Mouse (Mus musculus) heart, embryonic 10.5 days (tissue): ENCODE measurements around the gene Fibp. TPM values are rescaled to one million over a fixed set of nuclear protein-coding genes. Genes with fewer than 3 reads are reported as not detected.

ENCODE experiments used
- DNase-seq: peaks from one replicate; pipeline ENCODE4 v3.0.0-alpha.2; 2017; ENCODE audit warnings: low spot score
- H3K27ac ChIP-seq: fragments of 300-500 bp; sonication (generic); 2 replicates; pipeline ENCODE4 v1.5.1; 2016; ENCODE audit warnings: mild to moderate bottlenecking
- H3K27me3 ChIP-seq: fragments of 300-500 bp; sonication (generic); 2 replicates; pipeline ENCODE4 v1.6.1; 2016; ENCODE audit warnings: mild to moderate bottlenecking; ENCODE audit not compliant: poor library complexity, insufficient read depth, severe bottlenecking
- H3K36me3 ChIP-seq: fragments of 300-500 bp; sonication (generic); 2 replicates; pipeline ENCODE4 v1.6.1; 2016; ENCODE audit warnings: mild to moderate bottlenecking, moderate library complexity
- H3K4me1 ChIP-seq: fragments of 300-500 bp; sonication (generic); 2 replicates; pipeline ENCODE4 v1.6.1; 2016; ENCODE audit warnings: mild to moderate bottlenecking
- H3K4me3 ChIP-seq: fragments of 300-500 bp; sonication (generic); 2 replicates; pipeline ENCODE4 v1.5.1; 2016; ENCODE audit warnings: mild to moderate bottlenecking, moderate library complexity
- H3K9me3 ChIP-seq: fragments of 300-500 bp; sonication (generic); 2 replicates; pipeline ENCODE4 v1.6.1; 2016; ENCODE audit warnings: mild to moderate bottlenecking, moderate library complexity
- WGBS: fragments of 180-500 bp; shearing (Covaris S2); methylation state at CpG from one replicate; pipeline ENCODE4 v1.1.7; 2016; 5-methylcytosine and 5-hydroxymethylcytosine counted together
- polyA plus RNA-seq: library from polyadenylated mRNA; unstranded; fragments of >200 nt; fragmentation: Nextera tagmentation; extraction: Ambion mirVana; gene quantifications from 2 replicates; pipeline ENCODE4 v1.2.1, GENCODE M21; 2016

Gene Fibp
- polyA plus RNA-seq, result 79.5 and 87.9 TPM in 2 replicates

DNA sequence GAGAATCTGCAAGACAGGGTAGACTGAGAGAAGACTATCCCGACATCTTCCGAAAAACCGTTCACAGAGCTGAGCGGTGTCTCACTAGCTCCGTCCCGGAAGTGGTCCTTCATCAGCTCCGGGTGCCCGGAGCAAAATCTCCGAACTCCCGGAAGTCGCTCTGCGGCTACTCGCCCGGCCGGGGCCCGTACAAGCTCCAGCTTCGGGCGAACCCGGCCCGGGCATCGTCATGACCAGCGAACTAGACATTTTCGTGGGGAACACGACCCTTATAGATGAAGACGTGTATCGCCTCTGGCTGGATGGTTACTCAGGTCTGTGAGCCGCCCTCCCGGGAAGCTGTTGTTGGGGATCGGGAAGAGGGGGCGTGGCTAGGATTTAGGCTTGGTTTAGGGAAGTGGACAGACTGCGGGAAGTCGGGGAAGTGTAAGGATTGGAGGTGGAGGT lies at the start of gene Fibp:
TSS of gene Fibp (plus strand) at position 151 of the 447 bp plus-strand sequence.
- WGBS, result under 1% methylated on average over 32 of the region's 32 CpGs
- no peaks in the 10 kb centered on the region for H3K9me3 ChIP-seq
- H3K27me3 ChIP-seq, result 0 out of 2 replicates have a peak, but pooled peaks cover 7% of the 10 kb centered on the region
- DNase-seq, result peak; percentile 95
- peak within 1 kb of the TSS; percentile 84 for H3K4me3 ChIP-seq
- peaks cover 45% of the 10 kb centered on the region for H3K4me1 ChIP-seq
- H3K27ac ChIP-seq, result peak within 1 kb of the TSS; percentile 89
- H3K36me3 ChIP-seq, result peaks cover 32% of the 10 kb centered on the region

DNA sequence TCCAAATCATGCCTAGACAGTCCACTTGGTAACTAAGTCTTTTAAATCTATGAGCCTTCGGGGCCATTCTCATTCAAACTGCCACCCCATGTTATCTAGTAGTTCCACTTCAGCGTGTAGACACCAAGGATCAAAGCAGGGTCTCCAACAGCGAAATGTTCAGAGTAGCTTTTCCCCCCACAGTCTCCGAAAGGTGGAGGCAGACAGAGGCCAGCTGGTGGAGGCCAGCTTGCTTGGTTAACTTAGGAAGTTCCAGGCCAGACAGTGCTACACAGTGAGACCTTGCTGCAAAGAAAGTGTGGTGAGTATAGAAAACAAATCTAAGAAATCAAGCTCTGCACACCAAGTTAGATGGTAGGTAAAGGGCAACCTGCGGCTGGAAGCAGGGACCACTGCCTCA lies 49.8 kb upstream of the Fibp start:
- H3K27ac ChIP-seq, result no peak overlapping the region
- no peaks in the 10 kb centered on the region for H3K27me3 ChIP-seq
- no peak for DNase-seq
- H3K4me3 ChIP-seq, result no peak overlapping the region
- 77% methylated on average over 5 of the region's 5 CpGs for WGBS
- H3K9me3 ChIP-seq, result no peaks in the 10 kb centered on the region
- H3K36me3 ChIP-seq, result 0 out of 2 replicates have a peak, but pooled peaks cover 4% of the 10 kb centered on the region
- H3K4me1 ChIP-seq, result peaks cover 35% of the 10 kb centered on the region

DNA sequence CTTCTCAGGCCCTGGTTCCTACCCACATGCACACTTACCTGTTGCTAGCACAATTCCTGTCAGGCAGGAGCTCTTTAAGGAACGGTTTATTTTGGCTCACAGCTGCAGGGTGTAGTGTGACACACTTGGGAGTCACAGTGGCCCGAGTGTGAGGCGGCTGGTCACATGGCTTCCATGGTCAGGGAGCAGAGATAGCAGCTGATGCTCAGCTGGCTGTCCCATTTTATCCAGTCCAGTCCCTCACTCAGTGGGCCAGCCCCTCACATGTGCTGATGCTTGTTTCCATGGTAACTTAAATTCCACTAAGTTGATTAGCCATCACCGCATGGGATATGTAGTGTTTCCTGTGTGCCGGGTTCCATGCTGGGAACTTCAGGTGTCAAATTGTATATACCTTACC lies 48.5 kb upstream of the Fibp start:
- 73% methylated on average over 5 of the region's 5 CpGs for WGBS

DNA sequence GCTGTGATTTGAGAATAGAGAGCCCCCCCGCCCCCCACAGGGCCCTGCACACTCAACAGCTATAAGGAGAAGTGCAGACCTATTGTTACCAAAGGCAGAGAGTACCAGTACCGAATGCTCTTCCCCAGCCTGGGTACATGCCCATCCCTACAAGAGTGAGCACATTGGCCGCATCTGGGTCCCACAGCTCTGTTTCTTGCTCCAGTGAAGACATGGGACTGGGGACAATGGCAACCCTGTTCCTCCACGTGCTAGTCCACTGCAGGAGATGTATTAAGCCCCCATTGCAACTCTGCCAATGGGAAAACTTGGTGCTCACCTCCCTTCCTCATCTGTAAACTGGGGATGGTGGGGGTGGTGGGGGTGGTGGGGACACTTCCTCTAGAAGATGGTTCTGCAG lies 46.6 kb upstream of the Fibp start:
- no peaks in the 10 kb centered on the region for H3K9me3 ChIP-seq
- peaks cover 11% of the 10 kb centered on the region; the same call in 1 of the 2 replicates for H3K36me3 ChIP-seq
- no peak overlapping the region for H3K27ac ChIP-seq
- no peak overlapping the region for H3K4me3 ChIP-seq
- WGBS, result 73% methylated on average over 4 of the region's 4 CpGs
- peaks cover 11% of the 10 kb centered on the region; the same call in 1 of the 2 replicates for H3K4me1 ChIP-seq
- H3K27me3 ChIP-seq, result no peaks in the 10 kb centered on the region
- DNase-seq, result no peak

More for the DNA sequence above, 48.5 kb upstream of the Fibp start:
- DNase-seq, result no peak
- no peaks in the 10 kb centered on the region for H3K27me3 ChIP-seq
- no peak overlapping the region for H3K27ac ChIP-seq
- H3K36me3 ChIP-seq, result 0 out of 2 replicates have a peak, but pooled peaks cover 4% of the 10 kb centered on the region
- H3K9me3 ChIP-seq, result no peaks in the 10 kb centered on the region
- H3K4me1 ChIP-seq, result peaks cover 30% of the 10 kb centered on the region
- no peak overlapping the region for H3K4me3 ChIP-seq

DNA sequence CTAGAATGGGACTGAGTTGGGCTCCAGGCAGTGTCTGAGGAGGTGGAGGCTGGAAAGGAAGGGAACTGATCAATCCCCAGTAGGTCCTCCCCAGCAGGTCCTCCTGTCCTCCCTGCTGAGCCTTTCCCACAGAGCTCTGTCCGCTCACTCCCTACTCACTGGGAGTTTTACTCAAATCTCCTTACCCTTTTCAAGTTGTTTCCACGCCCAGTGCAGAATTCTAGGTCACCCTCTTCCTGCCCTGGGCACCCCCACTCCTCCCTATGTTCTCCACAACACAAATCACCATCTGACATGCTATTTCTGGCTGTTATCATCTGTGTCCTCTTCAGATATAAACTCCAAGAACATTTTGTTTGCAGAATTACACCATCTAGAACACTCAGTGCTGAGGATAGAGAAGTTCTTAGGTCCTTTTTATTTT lies 45.9 kb upstream of the Fibp start:
- H3K9me3 ChIP-seq, result no peaks in the 10 kb centered on the region
- H3K4me3 ChIP-seq, result no peak overlapping the region
- H3K36me3 ChIP-seq, result peaks cover 9% of the 10 kb centered on the region; the same call in 1 of the 2 replicates
- H3K4me1 ChIP-seq, result peaks cover 11% of the 10 kb centered on the region; the same call in 1 of the 2 replicates
- H3K27me3 ChIP-seq, result no peaks in the 10 kb centered on the region
- WGBS, result 60% methylated on average over 2 of the region's 2 CpGs
- no peak for DNase-seq
- H3K27ac ChIP-seq, result no peak overlapping the region

DNA sequence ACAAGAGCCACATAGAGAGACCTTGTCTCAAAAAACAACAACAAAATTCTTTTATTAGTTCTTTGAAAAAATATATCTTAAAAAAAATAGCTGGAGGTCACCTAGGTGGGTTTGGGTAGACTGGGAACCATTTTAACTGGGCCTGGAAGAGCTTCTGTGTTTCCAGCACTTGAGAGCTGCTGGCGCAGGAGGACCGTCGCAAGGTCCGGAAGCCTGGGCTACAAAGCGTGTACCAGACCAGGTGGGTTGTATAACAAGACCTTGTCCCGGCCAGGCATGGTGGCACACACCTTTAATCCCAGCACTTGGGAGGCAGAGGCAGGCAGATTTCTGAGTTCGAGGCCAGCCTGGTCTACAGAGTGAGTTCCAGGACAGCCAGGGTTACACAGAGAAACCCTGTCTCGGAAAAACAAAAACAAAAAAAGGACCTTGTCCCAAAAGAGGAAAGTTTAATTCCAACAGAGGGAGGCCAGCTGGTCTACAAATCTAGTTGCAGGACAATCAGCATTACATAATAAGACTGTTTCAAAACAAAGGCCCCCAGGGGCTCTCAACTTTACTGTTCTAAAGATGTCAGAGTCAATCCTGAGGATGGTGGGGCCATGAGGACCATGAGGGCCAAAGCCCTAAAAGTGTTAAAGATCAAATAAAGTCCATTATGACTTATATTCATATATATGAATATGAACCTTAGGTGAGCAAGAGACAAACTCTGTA lies 41.5 kb upstream of the Fibp start:
- Histone ChIP-seq H3K27me3 (no peaks in the 10 kb centered on the region), H3K27ac (no peak overlapping the region), H3K9me3 (no peaks in the 10 kb centered on the region), H3K4me1 (peaks cover 15% of the 10 kb centered on the region), H3K36me3 (peaks cover 40% of the 10 kb centered on the region), H3K4me3 (no peak overlapping the region)
- DNase-seq, result no peak
- 88% methylated on average over 8 of the region's 8 CpGs for WGBS

GRCm38 (mm10) chr19:5419630-5420029 lies 40.8 kb upstream of the Fibp start:
- no peak for DNase-seq
- peaks cover 14% of the 10 kb centered on the region for H3K4me1 ChIP-seq
- peaks cover 40% of the 10 kb centered on the region for H3K36me3 ChIP-seq
- WGBS, result 81% methylated on average over 9 of the region's 9 CpGs
- H3K4me3 ChIP-seq, result no peak overlapping the region
- no peak overlapping the region for H3K27ac ChIP-seq
- H3K9me3 ChIP-seq, result no peaks in the 10 kb centered on the region
- no peaks in the 10 kb centered on the region for H3K27me3 ChIP-seq

DNA sequence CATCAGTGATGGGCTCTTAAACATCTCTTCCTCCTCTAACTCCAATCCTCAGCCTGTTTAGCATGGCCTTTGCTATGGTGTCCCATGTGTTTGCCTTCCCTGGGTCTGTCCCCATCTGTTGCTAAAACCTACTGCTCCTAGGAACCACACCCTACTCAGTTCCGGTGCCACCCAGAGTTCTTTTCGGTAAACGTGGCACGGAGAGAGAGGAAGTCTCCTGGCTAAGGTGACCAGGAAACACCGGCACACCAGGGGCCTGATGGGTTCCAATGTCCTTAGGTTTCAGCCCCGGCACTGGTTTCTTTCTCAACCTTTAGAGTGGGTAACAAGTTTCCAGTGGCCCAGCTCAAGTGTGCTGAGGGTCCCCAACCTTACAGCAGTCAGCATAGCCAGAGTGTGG lies 39.8 kb upstream of the Fibp start:
- 91% methylated on average over 6 of the region's 6 CpGs for WGBS
- H3K9me3 ChIP-seq, result no peaks in the 10 kb centered on the region
- H3K4me1 ChIP-seq, result peaks cover 14% of the 10 kb centered on the region
- no peak for DNase-seq
- no peak overlapping the region for H3K27ac ChIP-seq
- H3K4me3 ChIP-seq, result no peak overlapping the region
- H3K27me3 ChIP-seq, result no peaks in the 10 kb centered on the region
- H3K36me3 ChIP-seq, result peaks cover 40% of the 10 kb centered on the region

DNA sequence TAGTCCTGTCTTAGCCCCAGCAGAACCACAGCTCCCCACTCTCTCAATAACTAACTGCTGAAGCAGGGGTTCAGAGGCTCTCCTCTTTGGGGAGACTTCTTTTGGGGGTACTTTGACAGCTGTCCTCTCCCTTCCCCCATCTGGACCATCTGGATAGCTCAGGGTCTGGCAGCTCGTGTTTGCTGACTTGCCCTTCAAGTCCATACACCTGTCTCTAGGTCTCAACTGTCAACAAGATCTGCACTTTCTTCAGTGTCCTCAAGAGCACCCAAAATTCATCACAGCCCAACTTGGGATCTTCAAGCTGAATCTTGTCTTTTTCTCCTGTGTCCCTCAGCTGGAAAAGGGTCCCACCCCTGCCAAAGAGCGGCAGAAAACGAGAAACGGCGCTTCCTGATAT lies 38.6 kb upstream of the Fibp start:
- WGBS, result 94% methylated on average over 5 of the region's 5 CpGs
- peaks cover 49% of the 10 kb centered on the region for H3K36me3 ChIP-seq
- DNase-seq, result no peak

GRCm38 (mm10) chr19:5422267-5422666 lies 38.1 kb upstream of the Fibp start:
- no peak overlapping the region for H3K4me3 ChIP-seq
- no peaks in the 10 kb centered on the region for H3K27me3 ChIP-seq
- H3K9me3 ChIP-seq, result no peaks in the 10 kb centered on the region
- no peak overlapping the region for H3K27ac ChIP-seq
- peaks cover 30% of the 10 kb centered on the region for H3K4me1 ChIP-seq
- 81% methylated on average over 10 of the region's 10 CpGs for WGBS
- DNase-seq, result no peak
- peaks cover 54% of the 10 kb centered on the region for H3K36me3 ChIP-seq

More for the DNA sequence above, 38.6 kb upstream of the Fibp start:
- Histone ChIP-seq H3K4me3 (no peak overlapping the region), H3K4me1 (peaks cover 26% of the 10 kb centered on the region), H3K27me3 (no peaks in the 10 kb centered on the region), H3K27ac (no peak overlapping the region), H3K9me3 (no peaks in the 10 kb centered on the region)

GRCm38 (mm10) chr19:5422895-5423443 lies 37.4 kb upstream of the Fibp start:
- H3K36me3 ChIP-seq, result peaks cover 55% of the 10 kb centered on the region
- WGBS, result 89% methylated on average over 9 of the region's 9 CpGs
- H3K27me3 ChIP-seq, result no peaks in the 10 kb centered on the region
- peaks cover 30% of the 10 kb centered on the region for H3K4me1 ChIP-seq
- H3K4me3 ChIP-seq, result peak overlapping the region; percentile 84
- H3K27ac ChIP-seq, result no peak overlapping the region
- DNase-seq, result no peak
- no peaks in the 10 kb centered on the region for H3K9me3 ChIP-seq

- Histone ChIP-seq H3K27me3 (no peaks in the 10 kb centered on the region), H3K27ac (peak overlapping the region; percentile 95; the same call in 1 of the 2 replicates), H3K9me3 (no peaks in the 10 kb centered on the region), H3K4me1 (peaks cover 30% of the 10 kb centered on the region), H3K36me3 (peaks cover 49% of the 10 kb centered on the region), H3K4me3 (peak overlapping the region; percentile 84)
- 65% methylated on average over 12 of the region's 12 CpGs for WGBS
- DNase-seq, result no peak
These were observed 36.9 kb upstream of the Fibp start for GRCm38 (mm10) chr19:5423561-5423960.

GRCm38 (mm10) chr19:5424092-5424781 lies 36.2 kb upstream of the Fibp start:
- Histone ChIP-seq H3K27ac (peak overlapping the region; percentile 95), H3K36me3 (peaks cover 49% of the 10 kb centered on the region), H3K4me3 (peak overlapping the region; percentile 84), H3K27me3 (no peaks in the 10 kb centered on the region), H3K9me3 (no peaks in the 10 kb centered on the region), H3K4me1 (peaks cover 30% of the 10 kb centered on the region)
- DNase-seq, result peak; percentile 92
- under 1% methylated on average over 37 of the region's 48 CpGs for WGBS
